Mouse (Mus musculus) lung, postnatal 0 days (tissue): ENCODE measurements around the gene Cgnl1.

Experiments
- CTCF ChIP-seq: IDR thresholded peaks from 2 replicates; pipeline ENCODE4 v1.5.1; 2016; ENCODE audit warnings: antibody characterized with exemption, mild to moderate bottlenecking
- EP300 ChIP-seq: IDR thresholded peaks from 2 replicates; pipeline ENCODE4 v1.6.1; 2016; ENCODE audit warnings: antibody characterized with exemption, mild to moderate bottlenecking, control low read depth

DNA sequence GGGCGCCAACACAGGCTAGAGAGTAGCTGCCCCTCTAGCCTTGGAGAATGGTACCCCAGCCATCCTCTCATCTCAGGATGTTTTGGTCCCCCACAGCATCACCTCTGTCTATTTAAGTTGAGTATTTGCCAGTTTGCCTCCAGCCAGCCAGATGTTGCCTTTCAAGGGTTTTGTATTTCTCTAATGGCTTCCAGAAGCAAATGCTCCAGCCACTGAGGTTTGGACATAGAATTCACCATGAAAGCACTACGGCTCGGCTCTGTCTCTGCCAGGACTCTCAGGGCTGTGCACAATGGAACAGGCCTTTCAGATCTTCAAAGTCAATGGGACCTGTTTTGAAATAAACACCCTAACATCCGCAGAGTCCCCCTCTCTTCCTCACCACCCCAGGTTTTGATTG lies 17.9 kb downstream of the Cgnl1 start:
- TF ChIP-seq CTCF, result no peak
- TF ChIP-seq EP300, result no peak
